Mouse (Mus musculus): ENCODE data around the gene Iqsec3. TPM values are rescaled to one million over a fixed set of nuclear protein-coding genes. Genes with fewer than 3 reads are reported as not detected.

Gene Iqsec3
- total RNA-seq (2017): not detected in 3 replicates

GRCm38 (mm10) chr6:121473093-121473821, at the start of gene Iqsec3:
Gene Iqsec3, minus strand, starts transcription at chr6:121473678.
- no peak for ATAC-seq (replicated peaks; ENCODE audit: insufficient number of reproducible peaks, low FRiP score, low TSS enrichment, poor library complexity, severe bottlenecking)

GRCm38 (mm10) chr6:121522106-121522705, 48.7 kb upstream of the Iqsec3 start:
- ATAC-seq (replicated peaks; ENCODE audit: insufficient number of reproducible peaks, low FRiP score, low TSS enrichment, poor library complexity, severe bottlenecking): no peak

- ATAC-seq (replicated peaks; ENCODE audit: insufficient number of reproducible peaks, low FRiP score, low TSS enrichment, poor library complexity, severe bottlenecking): no peak
These were observed 47.6 kb upstream of the Iqsec3 start for GRCm38 (mm10) chr6:121521030-121521429.

- no peak for ATAC-seq (replicated peaks; ENCODE audit: insufficient number of reproducible peaks, low FRiP score, low TSS enrichment, poor library complexity, severe bottlenecking)
These were observed 46.4 kb upstream of the Iqsec3 start for GRCm38 (mm10) chr6:121519896-121520295.

- ATAC-seq (replicated peaks; ENCODE audit: insufficient number of reproducible peaks, low FRiP score, low TSS enrichment, poor library complexity, severe bottlenecking): no peak
These were observed 45.9 kb upstream of the Iqsec3 start for GRCm38 (mm10) chr6:121519266-121519810.

GRCm38 (mm10) chr6:121517726-121518125, 44.2 kb upstream of the Iqsec3 start:
- no peak for ATAC-seq (replicated peaks; ENCODE audit: insufficient number of reproducible peaks, low FRiP score, low TSS enrichment, poor library complexity, severe bottlenecking)

GRCm38 (mm10) chr6:121510381-121510780, 36.9 kb upstream of the Iqsec3 start:
- ATAC-seq (replicated peaks; ENCODE audit: insufficient number of reproducible peaks, low FRiP score, low TSS enrichment, poor library complexity, severe bottlenecking): no peak

GRCm38 (mm10) chr6:121509871-121510270, 36.4 kb upstream of the Iqsec3 start:
- no peak for ATAC-seq (replicated peaks; ENCODE audit: insufficient number of reproducible peaks, low FRiP score, low TSS enrichment, poor library complexity, severe bottlenecking)

GRCm38 (mm10) chr6:121508266-121508665, 34.8 kb upstream of the Iqsec3 start:
- ATAC-seq (replicated peaks; ENCODE audit: insufficient number of reproducible peaks, low FRiP score, low TSS enrichment, poor library complexity, severe bottlenecking): no peak

GRCm38 (mm10) chr6:121501044-121501638, 27.7 kb upstream of the Iqsec3 start:
- no peak for ATAC-seq (replicated peaks; ENCODE audit: insufficient number of reproducible peaks, low FRiP score, low TSS enrichment, poor library complexity, severe bottlenecking)

GRCm38 (mm10) chr6:121499856-121500255, 26.4 kb upstream of the Iqsec3 start:
- ATAC-seq (replicated peaks; ENCODE audit: insufficient number of reproducible peaks, low FRiP score, low TSS enrichment, poor library complexity, severe bottlenecking): no peak

GRCm38 (mm10) chr6:121498819-121499535, 25.5 kb upstream of the Iqsec3 start:
- ATAC-seq (replicated peaks; ENCODE audit: insufficient number of reproducible peaks, low FRiP score, low TSS enrichment, poor library complexity, severe bottlenecking): no peak

- no peak for ATAC-seq (replicated peaks; ENCODE audit: insufficient number of reproducible peaks, low FRiP score, low TSS enrichment, poor library complexity, severe bottlenecking)
These were observed 22.1 kb upstream of the Iqsec3 start for GRCm38 (mm10) chr6:121495606-121496005.

- ATAC-seq (replicated peaks; ENCODE audit: insufficient number of reproducible peaks, low FRiP score, low TSS enrichment, poor library complexity, severe bottlenecking): no peak
These were observed 21.5 kb upstream of the Iqsec3 start for GRCm38 (mm10) chr6:121495026-121495425.

GRCm38 (mm10) chr6:121494319-121494718, 20.8 kb upstream of the Iqsec3 start:
- no peak for ATAC-seq (replicated peaks; ENCODE audit: insufficient number of reproducible peaks, low FRiP score, low TSS enrichment, poor library complexity, severe bottlenecking)

- no peak for ATAC-seq (replicated peaks; ENCODE audit: insufficient number of reproducible peaks, low FRiP score, low TSS enrichment, poor library complexity, severe bottlenecking)
These were observed 17.9 kb upstream of the Iqsec3 start for GRCm38 (mm10) chr6:121491339-121491738.

GRCm38 (mm10) chr6:121472273-121472672, 1.2 kb downstream of the Iqsec3 start:
- ATAC-seq (replicated peaks; ENCODE audit: insufficient number of reproducible peaks, low FRiP score, low TSS enrichment, poor library complexity, severe bottlenecking): no peak

- no peak for ATAC-seq (replicated peaks; ENCODE audit: insufficient number of reproducible peaks, low FRiP score, low TSS enrichment, poor library complexity, severe bottlenecking)
These were observed 5.2 kb downstream of the Iqsec3 start for GRCm38 (mm10) chr6:121468235-121468634.

Measured in monocyte, adult 5-6 weeks (primary cell).